Mouse (Mus musculus) olfactory bulb, adult 2 months (tissue): Measurements from ENCODE around the gene Endov. TPM values are rescaled to one million over a fixed set of nuclear protein-coding genes. Genes with fewer than 3 reads are reported as not detected.

Experiments used
- H3K27ac ChIP-seq: fragments of 200-500 bp; 2 replicates; pipeline ENCODE4 v1.5.1; 2012; ENCODE audit warnings: low read depth, low read length; ENCODE audit not compliant: insufficient read depth
- H3K4me1 ChIP-seq: fragments of 200-500 bp; 2 replicates; pipeline ENCODE4 v1.6.1; 2012; ENCODE audit warnings: low read length; ENCODE audit not compliant: control insufficient read depth, insufficient read depth
- H3K4me3 ChIP-seq: fragments of 200-500 bp; 2 replicates; pipeline ENCODE4 v1.5.1; 2012; ENCODE audit warnings: mild to moderate bottlenecking, low read depth, low read length, moderate library complexity; ENCODE audit not compliant: insufficient read depth
- CTCF ChIP-seq: fragments of 200-500 bp; IDR thresholded peaks from 2 replicates; pipeline ENCODE4 v1.5.1; 2012; ENCODE audit warnings: low read depth, mild to moderate bottlenecking, low read length, moderate library complexity; ENCODE audit not compliant: insufficient read depth
- POLR2A ChIP-seq: fragments of 200-500 bp; IDR thresholded peaks from 2 replicates; pipeline ENCODE4 v1.6.1; 2012; ENCODE audit warnings: mild to moderate bottlenecking, low read depth, low read length, moderate library complexity; ENCODE audit not compliant: insufficient read depth
- WGBS: fragments of 180-500 bp; shearing (Covaris S2); methylation state at CpG from one replicate; pipeline ENCODE4 v1.1.7; 2018; 5-methylcytosine and 5-hydroxymethylcytosine counted together
- polyA plus RNA-seq: library from polyadenylated mRNA; stranded (reverse); fragments of >200 nt; gene quantifications from 2 replicates; pipeline ENCODE4 v1.2.4, GENCODE M21; 2012; ENCODE audit warnings: low replicate concordance; ENCODE audit not compliant: missing spikeins, insufficient read depth, insufficient read length

Endov gene
- polyA plus RNA-seq, 1 experiment, result not detected

GRCm38 (mm10) chr11:119557940-119558869 is 67.1 kb downstream of the Endov start:
- Histone ChIP-seq H3K4me1 (peaks cover 7% of the 10 kb centered on the region), H3K27ac (no peak overlapping the region), H3K4me3 (no peak overlapping the region)
- TF ChIP-seq CTCF (no peak), POLR2A (no peak)
- 48% methylated on average over 17 of the region's 17 CpGs for WGBS

DNA sequence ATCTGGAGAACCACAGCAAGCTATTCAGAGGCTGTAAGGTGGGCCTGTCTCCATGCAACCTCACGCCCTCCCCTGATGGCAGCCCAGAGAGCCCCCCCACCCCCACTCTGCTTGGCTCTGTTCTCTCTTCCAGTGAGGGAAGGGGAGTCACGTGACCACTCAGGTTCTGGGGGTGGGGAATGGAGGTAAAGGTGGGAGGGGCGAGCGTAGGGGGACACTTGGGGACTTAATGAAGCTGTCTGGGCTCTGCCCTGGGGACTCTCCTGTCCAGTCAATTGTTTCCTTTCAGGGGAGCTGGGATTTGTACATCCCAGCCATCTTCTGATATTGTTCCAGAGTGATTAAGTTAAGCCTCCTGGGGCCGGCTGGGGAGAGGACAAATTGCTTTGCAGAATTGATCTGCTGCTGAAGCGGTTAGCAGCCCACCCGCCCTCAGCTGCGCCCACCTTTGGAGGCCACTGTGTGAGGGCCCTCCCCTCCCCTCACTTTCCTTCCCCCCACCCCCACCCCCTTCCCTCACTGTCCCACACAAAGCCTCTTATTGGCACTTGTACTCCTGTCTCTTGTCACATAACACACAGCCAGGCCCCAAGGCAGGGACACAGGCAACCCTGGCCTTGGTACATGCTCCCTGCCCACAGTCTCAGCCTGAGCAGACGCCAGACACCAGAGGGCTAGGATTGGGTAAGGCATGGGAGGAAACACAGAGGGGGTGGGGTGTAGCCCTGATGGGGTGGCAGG is 67.9 kb downstream of the Endov start:
- WGBS, result 36% methylated on average over 9 of the region's 9 CpGs

More for the DNA sequence above, 67.9 kb downstream of the Endov start:
- TF ChIP-seq CTCF (no peak), POLR2A (no peak)
- H3K27ac ChIP-seq, result no peak overlapping the region
- no peak overlapping the region for H3K4me3 ChIP-seq
- H3K4me1 ChIP-seq, result peaks cover 7% of the 10 kb centered on the region

Other genes with a start within 250 kb of the Endov start
- not detected in 2 replicates for gene Gaa, start 223.5 kb upstream of the Endov start, polyA plus RNA-seq
- gene Eif4a3, start 191.3 kb upstream of the Endov start, polyA plus RNA-seq, result not detected in 2 replicates
- gene Card14, start 183.6 kb upstream of the Endov start, polyA plus RNA-seq, result not detected in 2 replicates
- gene Sgsh, start 135.8 kb upstream of the Endov start, polyA plus RNA-seq, result not detected in 2 replicates
- not detected in 2 replicates for gene Slc26a11, start 135.8 kb upstream of the Endov start, polyA plus RNA-seq
- gene Rnf213, start 98.2 kb upstream of the Endov start, polyA plus RNA-seq, result not detected in 2 replicates
- not detected in 2 replicates for gene Nptx1, start 56.4 kb downstream of the Endov start, polyA plus RNA-seq
- gene Rptor, start 111.6 kb downstream of the Endov start, polyA plus RNA-seq, result 61.2 TPM in 1 of 2 replicates, not detected in the other